Mouse (Mus musculus) forebrain, embryonic 15.5 days (tissue): ENCODE measurements around the gene Stxbp1. TPM values are rescaled to one million over a fixed set of nuclear protein-coding genes. Genes with fewer than 3 reads are reported as not detected.

Source experiments
- ATAC-seq: fragments of 200-750 bp; cut with Nextera tagmentation; replicated peaks from 2 replicates; pipeline ENCODE4 v1.8.0; 2017; ENCODE audit warnings: mild to moderate bottlenecking, moderate TSS enrichment, moderate library complexity
- H3K27ac ChIP-seq: fragments of 300-500 bp; sonication (generic); replicated peaks from 2 replicates; pipeline ENCODE4 v1.5.1; 2015; ENCODE audit warnings: mild to moderate bottlenecking, inconsistent platforms
- H3K27me3 ChIP-seq: fragments of 300-500 bp; sonication (generic); 2 replicates; pipeline ENCODE4 v1.6.1; 2015; ENCODE audit warnings: inconsistent platforms
- H3K36me3 ChIP-seq: fragments of 300-500 bp; sonication (generic); 2 replicates; pipeline ENCODE4 v1.6.1; 2015; ENCODE audit warnings: mild to moderate bottlenecking, inconsistent platforms
- H3K4me1 ChIP-seq: fragments of 300-500 bp; sonication (generic); 2 replicates; pipeline ENCODE4 v1.6.1; 2015; ENCODE audit warnings: inconsistent platforms
- H3K4me2 ChIP-seq: fragments of 300-500 bp; sonication (generic); replicated peaks from 2 replicates; pipeline ENCODE4 v1.6.1; 2015; ENCODE audit warnings: mild to moderate bottlenecking, inconsistent platforms
- H3K4me3 ChIP-seq: fragments of 300-500 bp; sonication (generic); 2 replicates; pipeline ENCODE4 v1.5.1; 2015; ENCODE audit warnings: mild to moderate bottlenecking, inconsistent platforms
- H3K9ac ChIP-seq: fragments of 300-500 bp; sonication (generic); replicated peaks from 2 replicates; pipeline ENCODE4 v1.6.1; 2015; ENCODE audit warnings: mild to moderate bottlenecking, inconsistent platforms
- H3K9me3 ChIP-seq: fragments of 300-500 bp; sonication (generic); 2 replicates; pipeline ENCODE4 v1.6.1; 2016; ENCODE audit warnings: inconsistent platforms
- WGBS: fragments of 180-500 bp; shearing (Covaris S2); methylation state at CpG from one replicate; pipeline ENCODE4 v1.1.7; 2015; ENCODE audit warnings: mixed read lengths; 5-methylcytosine and 5-hydroxymethylcytosine counted together
- polyA plus RNA-seq: library from polyadenylated mRNA; unstranded; fragments of >200 nt; fragmentation: Nextera tagmentation; extraction: Ambion mirVana; gene quantifications from 2 replicates; pipeline ENCODE4 v1.2.1, GENCODE M21; 2015

Gene Stxbp1
- polyA plus RNA-seq, 1 experiment from 2014 or later: 197 TPM

GRCm38 (mm10) chr2:32881054-32881453 is 34.0 kb upstream of the Stxbp1 start:
- Histone ChIP-seq H3K4me1 (peaks cover 57% of the 10 kb centered on the region), H3K36me3 (no peaks in the 10 kb centered on the region), H3K4me2 (no peak overlapping the region), H3K27me3 (no peaks in the 10 kb centered on the region), H3K9me3 (no peaks in the 10 kb centered on the region), H3K9ac (no peak overlapping the region), H3K27ac (no peak overlapping the region), H3K4me3 (no peak overlapping the region)
- 16% methylated on average over 6 of the region's 6 CpGs for WGBS
- no peak for ATAC-seq

GRCm38 (mm10) chr2:32879593-32879992 is 32.5 kb upstream of the Stxbp1 start:
- no peak for ATAC-seq
- Histone ChIP-seq H3K36me3 (no peaks in the 10 kb centered on the region), H3K9ac (no peak overlapping the region), H3K4me2 (0 out of 2 replicates have a peak overlapping the region, but pooled peaks have one; percentile 2), H3K4me1 (peaks cover 63% of the 10 kb centered on the region), H3K27me3 (no peaks in the 10 kb centered on the region), H3K4me3 (no peak overlapping the region), H3K27ac (no peak overlapping the region), H3K9me3 (no peaks in the 10 kb centered on the region)
- WGBS: 90% methylated on average over 5 of the region's 5 CpGs

GRCm38 (mm10) chr2:32878396-32878795 is 31.4 kb upstream of the Stxbp1 start:
- ATAC-seq: no peak
- Histone ChIP-seq H3K27ac (no peak overlapping the region), H3K4me3 (peak overlapping the region; percentile 78), H3K4me2 (peak overlapping the region; percentile 70), H3K9ac (peak overlapping the region; percentile 97; the same call in 1 of the 2 replicates), H3K9me3 (no peaks in the 10 kb centered on the region), H3K27me3 (no peaks in the 10 kb centered on the region), H3K4me1 (peaks cover 71% of the 10 kb centered on the region), H3K36me3 (no peaks in the 10 kb centered on the region)
- WGBS: 62% methylated on average over 3 of the region's 3 CpGs

- Histone ChIP-seq H3K27me3 (no peaks in the 10 kb centered on the region), H3K36me3 (no peaks in the 10 kb centered on the region), H3K27ac (no peak overlapping the region), H3K9me3 (no peaks in the 10 kb centered on the region), H3K4me3 (peak overlapping the region; percentile 78), H3K9ac (peak overlapping the region; percentile 97), H3K4me1 (peaks cover 71% of the 10 kb centered on the region), H3K4me2 (peak overlapping the region; percentile 70)
- ATAC-seq: no peak
- 62% methylated on average over 6 of the region's 6 CpGs for WGBS
These were observed 30.8 kb upstream of the Stxbp1 start for GRCm38 (mm10) chr2:32877761-32878393.

- Histone ChIP-seq H3K4me2 (peak overlapping the region; percentile 70), H3K36me3 (no peaks in the 10 kb centered on the region), H3K4me3 (peak overlapping the region; percentile 78), H3K27ac (peak overlapping the region; percentile 45; the same call in 1 of the 2 replicates), H3K27me3 (no peaks in the 10 kb centered on the region), H3K9ac (peak overlapping the region; percentile 97), H3K4me1 (peaks cover 69% of the 10 kb centered on the region), H3K9me3 (no peaks in the 10 kb centered on the region)
- no peak for ATAC-seq
- WGBS: 30% methylated on average over 5 of the region's 5 CpGs
These were observed 30.3 kb upstream of the Stxbp1 start for GRCm38 (mm10) chr2:32877303-32877702.

- Histone ChIP-seq H3K4me1 (peaks cover 65% of the 10 kb centered on the region), H3K4me3 (peak overlapping the region; percentile 78), H3K36me3 (no peaks in the 10 kb centered on the region), H3K27me3 (no peaks in the 10 kb centered on the region), H3K9ac (peak overlapping the region; percentile 97), H3K27ac (peak overlapping the region; percentile 93), H3K4me2 (peak overlapping the region; percentile 70), H3K9me3 (no peaks in the 10 kb centered on the region)
- ATAC-seq: peak; percentile 18; the same call in 1 of the 2 replicates
- 6% methylated on average over 20 of the region's 20 CpGs for whole genome bisulfite sequencing
These were observed 29.7 kb upstream of the Stxbp1 start for GRCm38 (mm10) chr2:32876490-32877302.

- WGBS: under 1% methylated on average over 61 of the region's 68 CpGs
- Histone ChIP-seq H3K9me3 (no peaks in the 10 kb centered on the region), H3K4me1 (peaks cover 57% of the 10 kb centered on the region), H3K9ac (peak within 1 kb of the TSS; percentile 97), H3K27me3 (no peaks in the 10 kb centered on the region), H3K27ac (peak within 1 kb of the TSS; percentile 93), H3K4me2 (peak within 1 kb of the TSS; percentile 70), H3K36me3 (no peaks in the 10 kb centered on the region), H3K4me3 (peak within 1 kb of the TSS; percentile 78)
- peak; percentile 79 for ATAC-seq
These were observed 28.8 kb upstream of the Stxbp1 start, which contains the start of gene Fam129b for GRCm38 (mm10) chr2:32875675-32876489. Fam129b (plus strand) TSS chr2:32876114.

- no peaks in the 10 kb centered on the region for H3K27me3 ChIP-seq
- WGBS: 7% methylated on average over 15 of the region's 15 CpGs
- peak overlapping the region; percentile 93 for H3K27ac ChIP-seq
- ATAC-seq: peak; percentile 44
- peak overlapping the region; percentile 78 for H3K4me3 ChIP-seq
- no peaks in the 10 kb centered on the region for H3K36me3 ChIP-seq
- H3K9me3 ChIP-seq: no peaks in the 10 kb centered on the region
- H3K4me1 ChIP-seq: peaks cover 49% of the 10 kb centered on the region
- peak overlapping the region; percentile 97 for H3K9ac ChIP-seq
- peak overlapping the region; percentile 70 for H3K4me2 ChIP-seq
These were observed 28.1 kb upstream of the Stxbp1 start for GRCm38 (mm10) chr2:32874951-32875674.

GRCm38 (mm10) chr2:32874070-32874469 is 27.0 kb upstream of the Stxbp1 start:
- no peak for ATAC-seq
- Histone ChIP-seq H3K4me2 (no peak overlapping the region), H3K9me3 (no peaks in the 10 kb centered on the region), H3K4me1 (peaks cover 39% of the 10 kb centered on the region), H3K9ac (no peak overlapping the region), H3K27me3 (no peaks in the 10 kb centered on the region), H3K27ac (0 out of 2 replicates have a peak overlapping the region, but pooled peaks have one; percentile 16), H3K4me3 (no peak overlapping the region), H3K36me3 (no peaks in the 10 kb centered on the region)
- 89% methylated on average over 3 of the region's 3 CpGs for WGBS

- no peaks in the 10 kb centered on the region for H3K36me3 ChIP-seq
- no peak overlapping the region for H3K4me2 ChIP-seq
- H3K9me3 ChIP-seq: no peaks in the 10 kb centered on the region
- H3K4me1 ChIP-seq: peaks cover 14% of the 10 kb centered on the region
- no peaks in the 10 kb centered on the region for H3K27me3 ChIP-seq
- 54% methylated on average over 8 of the region's 8 CpGs for WGBS
- no peak overlapping the region for H3K4me3 ChIP-seq
- no peak overlapping the region for H3K27ac ChIP-seq
- H3K9ac ChIP-seq: no peak overlapping the region
- no peak for ATAC-seq
These were observed 23.4 kb upstream of the Stxbp1 start for GRCm38 (mm10) chr2:32870275-32871100.
